Mouse (Mus musculus) ovary, adult 18-20 months (tissue): ENCODE data around the gene Gm5861.
"Not testable (repeated sequence)": the region's sequence is repeated elsewhere in the genome, so short reads cannot be mapped to it uniquely, and the experiment has no call there.

Experiments used
- DNase-seq: peaks from one replicate; pipeline ENCODE4 v3.0.0; 2022; ENCODE audit warnings: low spot score, mixed read lengths

Gm5861 gene

DNA sequence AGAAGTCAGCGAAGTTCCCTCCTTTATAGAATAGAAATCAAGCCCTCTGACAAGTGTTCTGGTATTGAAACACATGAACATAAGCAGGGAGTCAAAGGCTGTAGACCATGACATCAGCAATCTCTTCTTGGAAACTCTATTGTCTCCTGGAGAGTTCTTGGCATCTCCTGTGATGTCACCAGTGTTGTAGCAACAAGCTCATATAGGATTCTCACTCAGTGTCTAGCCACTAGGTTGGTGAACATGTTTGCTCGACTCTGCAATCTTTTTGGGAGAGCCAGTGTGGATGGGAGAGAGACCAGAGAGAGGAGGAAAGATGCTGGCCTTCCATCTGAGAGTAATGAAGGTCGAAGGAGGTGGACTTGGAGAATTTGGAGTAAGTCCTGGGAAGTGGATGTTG lies at the start of gene Gm5861:
Gene Gm5861 (plus strand): TSS at position 301 of the 400 bp plus-strand sequence.
- DNase-seq, result not testable (repeated sequence)

DNA sequence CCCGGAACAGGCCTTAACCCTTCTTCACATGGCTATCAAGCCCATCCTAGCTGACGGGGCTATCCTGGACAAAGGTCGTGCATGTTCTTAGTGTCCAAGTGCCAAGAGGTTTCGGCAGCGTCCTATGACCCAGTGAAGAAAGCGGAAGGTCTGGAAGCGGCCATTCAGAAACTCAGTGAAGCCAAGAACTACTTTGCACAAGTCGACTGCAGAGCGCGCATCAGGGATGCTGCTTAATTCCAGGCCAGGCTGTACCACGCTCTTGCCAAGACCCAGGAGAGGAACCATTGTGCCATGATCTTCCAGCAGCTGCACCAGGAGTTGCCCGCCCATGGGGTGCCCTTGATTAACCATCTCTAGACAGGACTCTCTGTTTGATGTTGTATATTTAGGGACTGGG lies 44.8 kb upstream of the Gm5861 start:
- DNase-seq, result not testable (repeated sequence)
